Mouse (Mus musculus) neural tube, embryonic 12.5 days (tissue): ENCODE results near the gene Nms. TPM values are rescaled to one million over a fixed set of nuclear protein-coding genes. Genes with fewer than 3 reads are reported as not detected.

Source experiments
- polyA plus RNA-seq: library from polyadenylated mRNA; unstranded; fragments of >200 nt; fragmentation: Nextera tagmentation; extraction: Ambion mirVana; gene quantifications from 2 replicates; pipeline ENCODE4 v1.2.1, GENCODE M21; 2016

The Nms gene
- polyA plus RNA-seq, 1 experiment from 2014 or later = 5.9 TPM

Other genes with a start within 250 kb of the Nms start
- gene Lonrf2, start 102.4 kb upstream of the Nms start, polyA plus RNA-seq = 8.0 and 8.5 TPM in 2 replicates
- gene Chst10, start 41.0 kb upstream of the Nms start, polyA plus RNA-seq = 29.4 and 32.7 TPM in 2 replicates
- gene Pdcl3, start 46.5 kb downstream of the Nms start, polyA plus RNA-seq = 170 and 175 TPM in 2 replicates